Mouse (Mus musculus): Measurements from ENCODE around the gene Derl3. TPM values are rescaled to one million over a fixed set of nuclear protein-coding genes. Genes with fewer than 3 reads are reported as not detected.
"Not testable (repeated sequence)": the region's sequence is repeated elsewhere in the genome, so short reads cannot be mapped to it uniquely, and the experiment has no call there.

The Derl3 gene
- polyA plus RNA-seq, 1 experiment from 2014 or later: 2.5 TPM

DNA sequence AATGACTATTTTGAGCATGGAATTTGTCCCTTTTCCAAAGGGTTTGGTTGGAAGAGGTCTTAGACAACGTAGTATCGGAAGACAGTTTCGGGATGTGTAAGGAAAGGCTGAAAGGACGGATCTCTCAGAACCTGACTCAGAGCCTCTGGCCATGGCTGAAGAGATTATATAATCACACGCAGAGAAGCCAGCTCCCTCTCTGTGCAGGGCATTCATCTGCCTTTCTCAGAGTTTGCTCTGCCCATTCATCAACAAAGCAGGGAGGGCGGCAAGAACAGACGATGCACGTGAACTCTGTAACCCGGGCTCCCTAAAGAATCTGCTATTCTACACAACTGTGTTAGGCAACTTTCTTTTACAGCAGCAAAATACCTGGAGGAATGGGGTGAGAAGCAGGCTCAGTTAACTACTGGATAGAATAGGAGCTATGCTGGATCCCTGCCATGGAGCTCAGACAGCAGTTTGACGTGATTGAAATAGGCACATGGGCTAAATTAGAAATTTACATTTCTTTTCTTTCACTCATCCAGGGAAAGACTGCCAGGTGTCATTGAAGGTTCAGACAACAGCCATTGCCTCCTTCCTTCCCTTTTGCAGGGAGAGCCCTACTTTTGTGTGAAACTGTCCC is 19.6 kb upstream of the Derl3 start:
- H3K9me3 ChIP-seq (replicated peaks): no peaks in the 10 kb centered on the region
- no peak overlapping the region for H3K9ac ChIP-seq
- no peak overlapping the region for H3K4me3 ChIP-seq
- no peaks in the 10 kb centered on the region for H3K36me3 ChIP-seq
- H3K27me3 ChIP-seq (replicated peaks): 0 out of 2 replicates have a peak, but pooled peaks cover 4% of the 10 kb centered on the region
- ATAC-seq: no peak
- WGBS (ENCODE audit: insufficient replicate concordance): 52% methylated on average over 10 of the region's 10 CpGs
- H3K4me2 ChIP-seq: peak overlapping the region; percentile 73
- H3K27ac ChIP-seq: no peak overlapping the region
- peaks cover 15% of the 10 kb centered on the region for H3K4me1 ChIP-seq

DNA sequence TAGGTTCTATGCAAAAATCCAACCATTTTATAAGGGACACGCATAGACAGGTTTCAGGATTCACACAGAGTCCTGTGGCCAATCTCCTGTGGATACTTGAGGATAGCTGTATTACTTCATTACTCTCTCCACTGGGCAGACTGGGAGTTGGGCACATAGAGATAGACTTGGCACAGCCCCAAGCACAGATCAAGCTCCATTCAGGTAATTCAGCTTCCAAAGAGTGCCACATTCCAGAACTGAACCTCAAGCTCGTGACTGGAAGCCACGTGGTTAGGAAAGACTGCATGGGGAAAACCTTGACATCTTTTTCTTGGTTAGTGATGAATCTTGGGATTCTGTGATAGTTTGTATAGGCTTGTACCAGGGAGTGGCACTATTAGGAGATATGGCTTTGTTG is 14.4 kb upstream of the Derl3 start:
- WGBS (ENCODE audit: insufficient replicate concordance): 71% methylated on average over 3 of the region's 3 CpGs

GRCm38 (mm10) chr10:75880351-75880750 is 12.9 kb upstream of the Derl3 start:
- Histone ChIP-seq H3K27ac (no peak overlapping the region), H3K9ac (no peak overlapping the region), H3K4me2 (no peak overlapping the region), H3K4me3 (no peak overlapping the region), H3K27me3 (replicated peaks) (peaks cover 33% of the 10 kb centered on the region), H3K9me3 (replicated peaks) (no peaks in the 10 kb centered on the region), H3K36me3 (no peaks in the 10 kb centered on the region), H3K4me1 (peaks cover 6% of the 10 kb centered on the region; the same call in 1 of the 2 replicates)
- ATAC-seq: no peak
- WGBS (ENCODE audit: insufficient replicate concordance): 87% methylated on average over 10 of the region's 10 CpGs

More for the DNA sequence above, 14.4 kb upstream of the Derl3 start:
- H3K36me3 ChIP-seq: no peaks in the 10 kb centered on the region
- H3K27ac ChIP-seq: no peak overlapping the region
- H3K4me1 ChIP-seq: peaks cover 6% of the 10 kb centered on the region; the same call in 1 of the 2 replicates
- no peak overlapping the region for H3K4me3 ChIP-seq
- no peak overlapping the region for H3K9ac ChIP-seq
- no peak overlapping the region for H3K4me2 ChIP-seq
- no peak for ATAC-seq
- H3K27me3 ChIP-seq (replicated peaks): peaks cover 28% of the 10 kb centered on the region
- H3K9me3 ChIP-seq (replicated peaks): no peaks in the 10 kb centered on the region

DNA sequence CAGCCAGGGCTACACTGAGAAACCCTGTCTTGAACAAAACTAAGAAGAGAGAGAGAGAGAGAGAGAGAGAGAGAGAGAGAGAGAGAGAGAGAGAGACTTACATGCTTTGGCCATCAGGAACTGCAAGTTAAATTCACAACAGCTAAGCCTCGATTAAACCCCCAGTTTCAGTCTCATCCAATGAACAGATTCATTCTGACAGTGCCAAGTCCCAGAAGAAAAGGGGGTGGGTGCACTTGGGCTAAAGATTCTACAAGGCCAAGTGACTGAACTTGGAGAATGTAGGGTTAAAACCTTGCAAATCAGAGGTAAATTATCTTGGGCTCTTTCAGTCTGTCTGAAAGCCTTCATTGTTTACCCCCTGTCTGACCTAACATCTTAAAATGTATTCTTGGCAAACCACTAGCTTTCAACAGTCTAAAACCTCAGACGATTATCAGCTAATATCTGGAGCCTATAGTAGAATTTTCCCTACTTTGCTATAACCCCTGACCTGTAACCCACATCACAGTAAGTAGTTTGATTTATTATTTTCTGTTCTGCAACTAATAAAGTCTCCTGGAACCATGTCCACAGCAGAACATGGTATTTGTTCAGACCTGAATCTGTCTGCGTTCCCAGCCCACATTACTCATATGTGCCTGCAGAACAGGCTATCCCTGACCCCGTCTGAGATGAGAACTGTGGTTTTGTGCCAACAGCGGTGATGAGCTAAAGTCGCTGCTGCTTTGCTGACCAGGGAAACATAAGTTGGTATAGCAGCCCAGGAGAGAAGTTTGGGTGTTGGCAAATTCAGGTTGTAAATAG is 12.2 kb upstream of the Derl3 start:
- WGBS (ENCODE audit: insufficient replicate concordance): 51% methylated on average over 6 of the region's 6 CpGs
- Histone ChIP-seq H3K36me3 (no peaks in the 10 kb centered on the region), H3K4me1 (peaks cover 6% of the 10 kb centered on the region; the same call in 1 of the 2 replicates), H3K9ac (no peak overlapping the region), H3K4me2 (no peak overlapping the region), H3K4me3 (no peak overlapping the region), H3K27ac (0 out of 2 replicates have a peak overlapping the region, but pooled peaks have one; percentile 18), H3K9me3 (replicated peaks) (no peaks in the 10 kb centered on the region), H3K27me3 (replicated peaks) (peaks cover 30% of the 10 kb centered on the region)
- ATAC-seq: no peak

DNA sequence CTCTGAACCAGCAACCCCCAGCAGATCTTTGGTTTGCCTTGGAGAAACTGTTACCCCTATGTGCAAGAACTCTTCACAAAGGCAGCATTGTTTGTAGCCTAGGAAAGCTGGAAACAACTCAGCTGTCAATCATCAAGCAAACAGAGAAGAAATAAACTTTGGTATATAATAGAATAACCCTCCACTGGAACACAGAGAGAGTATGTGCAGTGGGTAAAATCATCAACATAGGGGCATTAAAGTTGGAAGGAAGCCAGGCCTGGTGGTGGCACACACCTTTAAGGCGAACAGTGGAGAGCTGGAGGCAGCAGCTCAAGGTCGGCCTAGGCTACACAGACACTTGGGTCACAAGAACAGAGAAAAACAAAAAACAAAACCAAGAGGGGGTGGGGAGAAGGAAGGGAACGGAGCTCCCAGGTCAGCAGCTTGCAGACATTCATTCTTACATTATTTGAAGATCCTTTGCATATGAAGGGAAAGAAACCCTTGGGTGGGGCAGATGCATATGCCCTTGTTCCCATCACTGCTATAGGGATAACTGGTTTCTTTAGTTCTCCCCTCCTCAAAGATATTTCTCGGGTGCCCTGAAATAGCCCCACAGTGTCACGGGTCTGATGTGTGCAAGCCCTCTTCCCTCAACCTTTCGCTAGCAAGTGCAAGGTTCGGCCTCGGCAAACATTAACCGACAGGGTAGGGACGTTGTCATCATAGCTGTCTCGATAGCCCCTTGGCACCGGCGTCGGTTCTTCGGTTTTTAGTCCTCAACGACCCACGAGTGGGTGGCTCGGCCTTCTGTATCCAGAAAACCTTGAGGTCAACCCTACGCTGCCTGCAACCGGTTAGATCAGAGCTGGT is 11.4 kb upstream of the Derl3 start:
- peak overlapping the region; percentile 66 for H3K27ac ChIP-seq
- 0 out of 2 replicates have a peak overlapping the region, but pooled peaks have one; percentile 2 for H3K4me2 ChIP-seq

DNA sequence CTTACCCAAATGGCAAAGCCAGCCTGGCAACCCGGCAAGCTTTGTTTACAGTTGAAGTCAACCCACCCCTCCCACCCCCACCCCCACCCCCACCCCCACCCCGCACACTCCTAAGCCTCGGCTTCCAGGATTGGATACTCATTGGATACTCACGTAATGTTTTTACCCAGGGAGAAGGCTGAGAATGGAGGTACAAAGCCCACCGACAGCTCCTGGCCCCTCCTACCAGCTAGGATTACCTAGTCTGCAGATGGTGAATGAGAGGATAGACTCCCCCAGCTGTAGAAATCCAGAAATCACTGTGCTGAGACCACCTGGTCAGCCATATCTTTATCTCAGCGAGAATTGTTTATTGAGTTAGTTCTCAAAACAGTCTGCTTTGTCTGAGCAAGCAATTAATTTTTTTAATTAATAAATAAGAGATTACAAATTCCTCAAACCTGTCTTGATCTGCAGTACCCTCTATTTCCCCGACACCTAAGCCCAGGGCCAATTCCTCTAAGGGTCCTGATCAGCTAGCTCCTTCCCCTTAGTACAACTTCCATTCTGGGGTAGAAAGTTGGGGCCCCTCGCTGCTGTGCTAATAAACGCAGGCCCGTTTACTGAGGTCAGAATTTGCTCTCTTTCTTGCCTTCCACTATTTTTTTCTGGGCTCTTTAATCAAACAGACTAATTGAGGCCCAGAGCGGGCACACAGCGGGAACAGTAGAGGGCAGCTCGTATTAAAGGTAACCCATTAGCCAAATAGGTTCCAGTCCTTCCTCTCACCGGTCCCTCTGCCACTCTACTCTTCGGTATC is 10.6 kb upstream of the Derl3 start:
- H3K36me3 ChIP-seq: no peaks in the 10 kb centered on the region
- no peaks in the 10 kb centered on the region for H3K9me3 ChIP-seq (replicated peaks)
- H3K4me2 ChIP-seq: peak overlapping the region; percentile 2; the same call in 1 of the 2 replicates
- H3K27ac ChIP-seq: peak overlapping the region; percentile 66
- WGBS (ENCODE audit: insufficient replicate concordance): 13% methylated on average over 15 of the region's 15 CpGs
- H3K4me3 ChIP-seq: no peak overlapping the region
- peaks cover 29% of the 10 kb centered on the region for H3K27me3 ChIP-seq (replicated peaks)
- H3K9ac ChIP-seq: no peak overlapping the region
- peak; percentile 53 for ATAC-seq
- H3K4me1 ChIP-seq: peaks cover 6% of the 10 kb centered on the region; the same call in 1 of the 2 replicates

More for the DNA sequence above, 11.4 kb upstream of the Derl3 start:
- Histone ChIP-seq H3K36me3 (no peaks in the 10 kb centered on the region), H3K4me1 (peaks cover 6% of the 10 kb centered on the region; the same call in 1 of the 2 replicates), H3K27me3 (replicated peaks) (peaks cover 29% of the 10 kb centered on the region), H3K9me3 (replicated peaks) (no peaks in the 10 kb centered on the region), H3K4me3 (no peak overlapping the region), H3K9ac (no peak overlapping the region)
- peak; percentile 49 for ATAC-seq
- 30% methylated on average over 20 of the region's 20 CpGs for WGBS (ENCODE audit: insufficient replicate concordance)

- Histone ChIP-seq H3K27me3 (replicated peaks) (peaks cover 29% of the 10 kb centered on the region), H3K9ac (no peak overlapping the region), H3K4me1 (peaks cover 6% of the 10 kb centered on the region; the same call in 1 of the 2 replicates), H3K36me3 (no peaks in the 10 kb centered on the region), H3K9me3 (replicated peaks) (no peaks in the 10 kb centered on the region), H3K4me3 (no peak overlapping the region), H3K27ac (no peak overlapping the region), H3K4me2 (peak overlapping the region; percentile 2; the same call in 1 of the 2 replicates)
- peak; percentile 52; the same call in 1 of the 2 replicates for ATAC-seq
- WGBS (ENCODE audit: insufficient replicate concordance): 2% methylated on average over 10 of the region's 10 CpGs
These were observed 10.0 kb upstream of the Derl3 start for GRCm38 (mm10) chr10:75883232-75883552.

GRCm38 (mm10) chr10:75884742-75885141 is 8.5 kb upstream of the Derl3 start:
- no peak overlapping the region for H3K9ac ChIP-seq
- H3K4me2 ChIP-seq: no peak overlapping the region
- peaks cover 29% of the 10 kb centered on the region for H3K27me3 ChIP-seq (replicated peaks)
- WGBS (ENCODE audit: insufficient replicate concordance): 68% methylated on average over 8 of the region's 8 CpGs
- H3K9me3 ChIP-seq (replicated peaks): no peaks in the 10 kb centered on the region
- H3K36me3 ChIP-seq: no peaks in the 10 kb centered on the region
- H3K4me1 ChIP-seq: peaks cover 10% of the 10 kb centered on the region; the same call in 1 of the 2 replicates
- H3K27ac ChIP-seq: no peak overlapping the region
- no peak overlapping the region for H3K4me3 ChIP-seq
- no peak for ATAC-seq

DNA sequence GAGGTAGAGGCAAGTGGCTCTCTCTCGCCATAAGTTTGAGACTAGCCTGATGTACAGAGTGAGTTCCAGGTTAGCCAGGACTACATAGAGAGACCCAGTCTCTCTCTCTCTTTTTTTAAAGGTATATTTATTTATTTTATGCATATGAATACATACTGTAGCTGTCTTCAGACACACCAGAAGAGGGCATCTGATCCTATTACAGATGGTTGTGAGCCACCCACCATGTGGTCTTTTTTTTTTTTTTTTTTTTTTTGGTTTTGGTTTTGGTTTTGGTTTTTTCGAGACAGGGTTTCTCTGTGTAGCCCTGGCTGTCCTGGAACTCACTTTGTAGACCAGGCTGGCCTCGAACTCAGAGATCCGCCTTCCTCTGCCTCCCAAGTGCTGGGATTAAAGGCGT is 5.7 kb upstream of the Derl3 start:
- H3K27ac ChIP-seq; H3K4me2 ChIP-seq; H3K4me3 ChIP-seq; H3K36me3 ChIP-seq; H3K9me3 ChIP-seq (replicated peaks); H3K4me1 ChIP-seq; H3K9ac ChIP-seq; ATAC-seq: not testable (repeated sequence)
- peaks cover 14% of the 10 kb centered on the region for H3K27me3 ChIP-seq (replicated peaks)
- 55% methylated on average over 5 of the region's 5 CpGs for WGBS (ENCODE audit: insufficient replicate concordance)

DNA sequence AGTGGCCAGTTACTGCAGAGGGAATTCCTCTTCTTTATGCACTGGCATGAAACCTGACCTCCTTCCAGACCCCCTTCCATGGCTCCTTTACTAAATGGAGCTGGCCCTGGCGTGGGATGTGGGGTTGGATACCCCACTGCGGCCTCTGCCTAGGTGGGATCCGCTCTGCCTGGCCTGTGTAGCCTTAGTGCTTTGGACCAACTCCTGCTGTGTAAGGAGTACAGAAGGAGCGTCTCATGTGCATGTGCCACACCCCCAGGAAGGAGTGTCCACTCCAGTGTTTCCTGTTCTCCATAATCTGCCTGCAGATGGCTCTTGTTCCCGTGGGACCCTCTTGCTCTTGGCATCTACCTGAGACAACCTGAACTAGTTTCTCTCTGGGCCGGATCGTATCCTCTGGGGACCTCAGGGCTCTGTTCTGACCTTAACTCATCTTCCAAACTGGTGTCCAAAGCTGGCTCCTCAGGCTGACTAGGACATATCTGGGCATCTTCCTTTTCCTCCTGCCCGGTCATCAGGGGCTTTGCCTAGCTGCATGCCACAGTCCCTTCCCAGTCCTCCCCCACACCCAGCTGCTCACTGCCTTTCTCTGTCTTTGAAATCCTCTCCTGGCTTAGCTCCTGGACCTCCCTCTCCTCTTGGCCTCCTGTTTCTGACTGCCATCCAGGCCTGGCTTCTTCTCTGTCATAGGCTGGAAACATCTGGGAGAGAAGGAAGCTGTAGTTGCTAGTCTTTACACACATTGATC is 3.6 kb upstream of the Derl3 start:
- no peak for ATAC-seq
- Histone ChIP-seq H3K9me3 (replicated peaks) (no peaks in the 10 kb centered on the region), H3K4me3 (no peak overlapping the region), H3K36me3 (peaks cover 8% of the 10 kb centered on the region), H3K4me1 (peaks cover 24% of the 10 kb centered on the region), H3K27me3 (replicated peaks) (peaks cover 4% of the 10 kb centered on the region; the same call in 1 of the 2 replicates), H3K4me2 (no peak overlapping the region), H3K27ac (no peak overlapping the region), H3K9ac (no peak overlapping the region)
- 46% methylated on average over 8 of the region's 8 CpGs for WGBS (ENCODE audit: insufficient replicate concordance)
